ENCODE assay signal across 22 mouse cellular contexts in genomic region chr17:40201803-40202202, GRCm38 (mm10). TPM values are rescaled to one million over a fixed set of nuclear protein-coding genes. Genes with fewer than 3 reads are reported as not detected.
"Had no signal": no experiment of that assay in that cellular context is flagged by ENCODE, and none has a peak within 500 bp of the region (broad histone marks: within the 10 kb centered on the region; RNA-seq: fewer than 3 reads in every experiment).

No protein-coding gene starts in this region.

RNA-seq across cellular contexts. Expression of gene Pgk2, which starts 6.6 kb away (rescaled TPM):
- total RNA-seq: layer of hippocampus, adult 18-20 months; layer of hippocampus, postnatal 25 days; left cerebral cortex, adult 18-20 months; left cerebral cortex, postnatal 10 days; left cerebral cortex, postnatal 36 days; liver, adult 2 months; megakaryocyte, adult 5-6 weeks had no signal
- polyA plus RNA-seq: kidney, embryonic 15.5 days; limb, embryonic 11.5 days; limb, embryonic 14.5 days; liver, adult 2 months; liver, embryonic 13.5 days; liver, embryonic 16.5 days; lung, embryonic 14.5 days; lung, postnatal 0 days; macrophage; midbrain, embryonic 12.5 days; midbrain, embryonic 15.5 days; neural tube, embryonic 12.5 days; neural tube, embryonic 15.5 days; stomach, embryonic 15.5 days; urinary bladder, adult 2 months had no signal

RNA-seq across cellular contexts. Expression of gene Crisp3, which starts 40.3 kb away (rescaled TPM):
- total RNA-seq: layer of hippocampus, adult 18-20 months; layer of hippocampus, postnatal 25 days; left cerebral cortex, adult 18-20 months; left cerebral cortex, postnatal 10 days; left cerebral cortex, postnatal 36 days; liver, adult 2 months; megakaryocyte, adult 5-6 weeks had no signal
- polyA plus RNA-seq: kidney, embryonic 15.5 days; limb, embryonic 11.5 days; limb, embryonic 14.5 days; liver, adult 2 months; liver, embryonic 13.5 days; liver, embryonic 16.5 days; lung, embryonic 14.5 days; lung, postnatal 0 days; macrophage; midbrain, embryonic 12.5 days; midbrain, embryonic 15.5 days; neural tube, embryonic 12.5 days; neural tube, embryonic 15.5 days; stomach, embryonic 15.5 days; testis, adult 2 months; urinary bladder, adult 2 months had no signal
